Mouse (Mus musculus) mammary gland, adult 2 months (tissue): Measurements from ENCODE around the gene Prb1. TPM values are rescaled to one million over a fixed set of nuclear protein-coding genes. Genes with fewer than 3 reads are reported as not detected.

Source experiments
- polyA plus RNA-seq: library from polyadenylated mRNA; depleted of rRNA; stranded (reverse); fragments of >200 nt; gene quantifications from 2 replicates; pipeline ENCODE4 v1.2.3, GENCODE M21; 2012; ENCODE audit warnings: low replicate concordance; rRNA removed

The Prb1 gene
- not detected in 2 replicates for polyA plus RNA-seq

GRCm38 (mm10) chr6:132210421-132210820 lies at the start of gene Prb1:
Prb1 (minus strand) TSS chr6:132210521.

Other genes starting within 250 kb of the Prb1 start
- gene Prpmp5, start 104.2 kb upstream of the Prb1 start, polyA plus RNA-seq = not detected in 2 replicates
- not detected in 2 replicates for gene Gm8882, start 153.6 kb upstream of the Prb1 start, polyA plus RNA-seq